Mouse (Mus musculus) midbrain, embryonic 12.5 days (tissue): ENCODE results near the gene Slc25a18. TPM values are rescaled to one million over a fixed set of nuclear protein-coding genes. Genes with fewer than 3 reads are reported as not detected.

ENCODE experiments used
- ATAC-seq: fragments of 200-750 bp; cut with Nextera tagmentation; 2 replicates; pipeline ENCODE4 v1.8.0; 2017; ENCODE audit warnings: low read depth, moderate TSS enrichment, moderate library complexity; ENCODE audit not compliant: low FRiP score
- H3K27ac ChIP-seq: fragments of 300-500 bp; sonication (generic); replicated peaks from 2 replicates; pipeline ENCODE4 v1.5.1; 2016; ENCODE audit warnings: mild to moderate bottlenecking
- H3K27me3 ChIP-seq: fragments of 300-500 bp; sonication (generic); 2 replicates; pipeline ENCODE4 v1.6.1; 2016; ENCODE audit warnings: mild to moderate bottlenecking
- H3K36me3 ChIP-seq: fragments of 300-500 bp; sonication (generic); 2 replicates; pipeline ENCODE4 v1.6.1; 2016
- H3K4me1 ChIP-seq: fragments of 300-500 bp; sonication (generic); 2 replicates; pipeline ENCODE4 v1.6.1; 2016
- H3K4me2 ChIP-seq: fragments of 300-500 bp; sonication (generic); replicated peaks from 2 replicates; pipeline ENCODE4 v1.6.1; 2016; ENCODE audit warnings: mild to moderate bottlenecking, moderate library complexity
- H3K4me3 ChIP-seq: fragments of 300-500 bp; sonication (generic); 2 replicates; pipeline ENCODE4 v1.5.1; 2016; ENCODE audit warnings: mild to moderate bottlenecking
- H3K9ac ChIP-seq: fragments of 300-500 bp; sonication (generic); replicated peaks from 2 replicates; pipeline ENCODE4 v1.6.1; 2016; ENCODE audit warnings: mild to moderate bottlenecking, moderate library complexity
- H3K9me3 ChIP-seq: fragments of 300-500 bp; sonication (generic); 2 replicates; pipeline ENCODE4 v1.6.1; 2016; ENCODE audit warnings: mild to moderate bottlenecking
- WGBS: fragments of 180-500 bp; shearing (Covaris S2); methylation state at CpG from one replicate; pipeline ENCODE4 v1.1.7; 2016; 5-methylcytosine and 5-hydroxymethylcytosine counted together
- microRNA-seq: library from miRNA; unstranded; fragments of <30 nt; microRNA quantifications from one replicate; pipeline ENCODE4, GENCODE M21; 2017
- polyA plus RNA-seq: library from polyadenylated mRNA; unstranded; fragments of >200 nt; fragmentation: Nextera tagmentation; extraction: Ambion mirVana; gene quantifications from 2 replicates; pipeline ENCODE4 v1.2.1, GENCODE M21; 2016

Gene Slc25a18
- polyA plus RNA-seq, 1 experiment from 2014 or later = 1.9 TPM

DNA sequence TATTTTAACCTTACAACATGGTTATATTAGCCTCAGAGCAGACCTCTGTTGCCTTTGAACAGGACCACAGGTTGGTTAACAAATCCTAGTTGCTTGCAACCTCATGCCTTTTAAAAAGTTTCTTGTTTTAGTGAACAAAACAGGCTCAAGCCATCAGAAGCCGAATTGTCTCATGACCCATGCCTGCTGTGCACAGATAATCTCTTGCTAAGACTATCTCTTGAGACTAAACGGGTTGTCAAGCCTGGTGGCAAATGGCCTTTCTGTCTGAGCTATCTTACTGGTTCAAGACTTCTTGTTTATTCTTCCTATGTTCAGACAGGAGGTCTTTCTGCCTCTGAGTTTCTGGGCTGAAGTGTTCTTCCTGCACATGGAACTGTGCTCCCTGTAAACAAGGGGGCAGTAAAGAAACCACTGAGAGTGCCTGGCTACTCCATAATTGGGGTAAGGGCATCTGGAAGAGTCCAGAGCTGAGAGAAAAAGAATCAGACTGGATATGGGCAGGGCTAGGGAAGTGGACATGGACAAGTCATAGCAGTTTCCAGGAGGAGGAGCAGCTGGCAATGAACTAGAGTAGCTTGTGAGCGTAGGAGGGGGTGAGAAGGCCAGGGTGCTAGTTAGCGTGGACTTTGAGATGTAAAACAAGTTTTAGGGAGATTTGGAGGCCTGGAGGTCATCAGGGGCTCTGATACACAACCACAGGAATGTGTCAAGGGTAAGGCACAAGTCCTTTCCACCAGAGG lies 57.7 kb downstream of the Slc25a18 start:
- Histone ChIP-seq H3K4me3 (no peak overlapping the region), H3K27ac (no peak overlapping the region), H3K4me2 (no peak overlapping the region), H3K27me3 (no peaks in the 10 kb centered on the region), H3K36me3 (no peaks in the 10 kb centered on the region), H3K4me1 (no peaks in the 10 kb centered on the region), H3K9ac (no peak overlapping the region), H3K9me3 (no peaks in the 10 kb centered on the region)
- no peak for ATAC-seq
- WGBS = 59% methylated on average over 4 of the region's 4 CpGs

GRCm38 (mm10) chr6:120832097-120832496 lies 58.7 kb downstream of the Slc25a18 start:
- WGBS = 82% methylated on average over 4 of the region's 4 CpGs

GRCm38 (mm10) chr6:120834766-120835321 lies 61.5 kb downstream of the Slc25a18 start:
- Histone ChIP-seq H3K4me1 (peaks cover 9% of the 10 kb centered on the region), H3K36me3 (0 out of 2 replicates have a peak, but pooled peaks cover 3% of the 10 kb centered on the region), H3K4me3 (no peak overlapping the region), H3K27me3 (no peaks in the 10 kb centered on the region), H3K9ac (no peak overlapping the region), H3K27ac (no peak overlapping the region), H3K9me3 (0 out of 2 replicates have a peak, but pooled peaks cover 2% of the 10 kb centered on the region), H3K4me2 (no peak overlapping the region)
- ATAC-seq = no peak
- WGBS = 86% methylated on average over 4 of the region's 4 CpGs

More at GRCm38 (mm10) chr6:120832097-120832496, 58.7 kb downstream of the Slc25a18 start:
- H3K9me3 ChIP-seq = no peaks in the 10 kb centered on the region
- H3K4me3 ChIP-seq = no peak overlapping the region
- no peak overlapping the region for H3K4me2 ChIP-seq
- no peaks in the 10 kb centered on the region for H3K27me3 ChIP-seq
- H3K9ac ChIP-seq = no peak overlapping the region
- ATAC-seq = no peak
- peaks cover 5% of the 10 kb centered on the region for H3K4me1 ChIP-seq
- no peak overlapping the region for H3K27ac ChIP-seq
- H3K36me3 ChIP-seq = no peaks in the 10 kb centered on the region

GRCm38 (mm10) chr6:120835474-120836374 lies 62.3 kb downstream of the Slc25a18 start, which contains the start of gene Bcl2l13:
TSS of gene Bcl2l13 (plus strand) at chr6:120836212.
- Histone ChIP-seq H3K4me2 (peak within 1 kb of the TSS; percentile 77), H3K9ac (peak within 1 kb of the TSS; percentile 89), H3K4me1 (peaks cover 9% of the 10 kb centered on the region), H3K9me3 (0 out of 2 replicates have a peak, but pooled peaks cover 2% of the 10 kb centered on the region), H3K4me3 (peak within 1 kb of the TSS; percentile 87), H3K27me3 (no peaks in the 10 kb centered on the region), H3K36me3 (0 out of 2 replicates have a peak, but pooled peaks cover 3% of the 10 kb centered on the region), H3K27ac (peak within 1 kb of the TSS; percentile 96)
- ATAC-seq = peak; percentile 96
- 5% methylated on average over 40 of the region's 40 CpGs for WGBS

DNA sequence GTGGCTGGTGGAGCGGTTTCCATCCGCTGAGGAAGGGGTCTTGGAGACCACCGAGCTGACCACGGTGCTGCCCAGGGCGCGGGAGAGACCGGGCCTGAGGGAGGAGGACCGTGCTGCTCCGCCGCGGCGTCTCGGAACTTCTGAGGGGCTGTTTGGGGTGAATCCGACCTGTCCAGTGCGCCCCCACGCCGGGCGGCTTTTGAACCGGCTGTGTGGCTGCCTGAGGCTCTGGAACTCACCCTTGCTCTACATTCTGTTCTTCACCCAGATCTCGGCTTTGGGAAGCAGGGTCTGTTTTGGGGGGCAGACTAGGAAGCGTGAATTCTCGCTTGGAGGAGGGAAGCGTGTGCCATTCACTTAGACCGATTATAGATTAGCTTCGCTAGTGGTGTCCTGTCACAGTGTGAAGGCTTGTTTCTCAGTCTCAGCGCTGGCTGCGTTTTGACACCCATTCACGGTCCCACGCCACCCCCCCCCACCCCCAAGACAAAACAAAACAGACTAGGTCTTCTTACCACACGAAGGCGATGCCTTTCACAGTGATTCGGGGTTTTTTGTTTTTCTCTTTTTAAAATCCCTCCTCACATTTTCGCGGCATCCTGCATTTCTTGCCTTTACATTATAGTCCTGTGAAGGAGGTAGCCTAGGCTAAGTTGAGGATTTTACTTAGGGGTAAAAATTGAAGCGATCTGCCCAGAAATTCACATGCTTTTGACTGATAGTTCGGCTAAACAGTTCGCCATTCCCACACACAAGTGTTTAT lies 63.2 kb downstream of the Slc25a18 start:
- WGBS = 4% methylated on average over 37 of the region's 37 CpGs
- H3K9ac ChIP-seq = peak overlapping the region; percentile 89
- H3K27me3 ChIP-seq = no peaks in the 10 kb centered on the region
- ATAC-seq = peak; percentile 89
- H3K4me2 ChIP-seq = peak overlapping the region; percentile 77
- H3K9me3 ChIP-seq = 0 out of 2 replicates have a peak, but pooled peaks cover 2% of the 10 kb centered on the region
- H3K4me3 ChIP-seq = peak overlapping the region; percentile 87
- H3K36me3 ChIP-seq = 0 out of 2 replicates have a peak, but pooled peaks cover 3% of the 10 kb centered on the region
- H3K4me1 ChIP-seq = peaks cover 9% of the 10 kb centered on the region
- peak overlapping the region; percentile 96 for H3K27ac ChIP-seq

- 0 out of 2 replicates have a peak, but pooled peaks cover 3% of the 10 kb centered on the region for H3K36me3 ChIP-seq
- 89% methylated on average over 1 of the region's 1 CpGs for WGBS
- H3K4me2 ChIP-seq = peak overlapping the region; percentile 77
- peak overlapping the region; percentile 89; the same call in 1 of the 2 replicates for H3K9ac ChIP-seq
- no peak for ATAC-seq
- 0 out of 2 replicates have a peak, but pooled peaks cover 2% of the 10 kb centered on the region for H3K9me3 ChIP-seq
- no peaks in the 10 kb centered on the region for H3K27me3 ChIP-seq
- peaks cover 9% of the 10 kb centered on the region for H3K4me1 ChIP-seq
- no peak overlapping the region for H3K27ac ChIP-seq
- peak overlapping the region; percentile 87 for H3K4me3 ChIP-seq
Measured at GRCm38 (mm10) chr6:120837152-120837530, 63.8 kb downstream of the Slc25a18 start.

DNA sequence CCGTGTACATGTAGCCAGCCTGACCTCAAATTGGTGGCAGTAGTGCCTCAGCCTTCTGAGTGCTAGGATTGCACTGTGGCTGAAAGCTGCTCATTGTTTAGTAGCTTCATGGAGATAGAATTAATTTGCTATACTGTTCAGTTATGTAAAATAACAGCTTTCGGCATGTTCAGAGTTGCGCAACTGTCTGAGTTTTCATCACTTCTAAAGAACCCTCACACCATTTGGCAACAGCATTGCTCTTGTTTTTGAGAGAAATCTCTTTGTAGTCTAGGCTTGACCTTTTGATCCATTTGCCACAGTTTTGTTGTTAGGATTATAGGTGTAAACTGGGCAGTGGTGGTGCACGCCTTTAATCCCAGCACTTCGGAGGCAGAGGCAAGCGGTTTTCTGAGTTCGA lies 66.9 kb downstream of the Slc25a18 start:
- peaks cover 9% of the 10 kb centered on the region for H3K4me1 ChIP-seq
- peaks cover 3% of the 10 kb centered on the region; the same call in 1 of the 2 replicates for H3K36me3 ChIP-seq
- no peaks in the 10 kb centered on the region for H3K27me3 ChIP-seq
- H3K4me2 ChIP-seq = no peak overlapping the region
- WGBS = 95% methylated on average over 7 of the region's 7 CpGs
- H3K9me3 ChIP-seq = 0 out of 2 replicates have a peak, but pooled peaks cover 2% of the 10 kb centered on the region
- no peak overlapping the region for H3K9ac ChIP-seq
- no peak for ATAC-seq
- H3K27ac ChIP-seq = no peak overlapping the region
- no peak overlapping the region for H3K4me3 ChIP-seq

- 98% methylated on average over 5 of the region's 5 CpGs for WGBS
- Histone ChIP-seq H3K27ac (no peak overlapping the region), H3K4me1 (peaks cover 8% of the 10 kb centered on the region), H3K9me3 (0 out of 2 replicates have a peak, but pooled peaks cover 2% of the 10 kb centered on the region), H3K4me2 (no peak overlapping the region), H3K27me3 (no peaks in the 10 kb centered on the region), H3K4me3 (no peak overlapping the region), H3K36me3 (peaks cover 3% of the 10 kb centered on the region; the same call in 1 of the 2 replicates), H3K9ac (no peak overlapping the region)
- ATAC-seq = no peak
Measured at GRCm38 (mm10) chr6:120841754-120842153, 68.4 kb downstream of the Slc25a18 start.

Small RNA genes within 50 kb of the gene (microRNA-seq; reads per million reads assigned to microRNA genes)
- not detected for gene Gm25193

Other genes starting within 250 kb of the Slc25a18 start
- 19.0 and 19.4 TPM in 2 replicates for gene Hdhd5, start 242.3 kb upstream of the Slc25a18 start, polyA plus RNA-seq
- gene Cecr2, start 107.2 kb upstream of the Slc25a18 start, polyA plus RNA-seq = 13.6 and 16.8 TPM in 2 replicates
- gene Atp6v1e1, start 49.2 kb downstream of the Slc25a18 start, polyA plus RNA-seq = 164 and 166 TPM in 2 replicates
- gene Bcl2l13, start 62.6 kb downstream of the Slc25a18 start, polyA plus RNA-seq = 45.7 and 47.3 TPM in 2 replicates
- 14.6 and 16.2 TPM in 2 replicates for gene Bid, start 143.3 kb downstream of the Slc25a18 start, polyA plus RNA-seq